Mouse (Mus musculus): ENCODE results near the gene Nudt22.

DNA sequence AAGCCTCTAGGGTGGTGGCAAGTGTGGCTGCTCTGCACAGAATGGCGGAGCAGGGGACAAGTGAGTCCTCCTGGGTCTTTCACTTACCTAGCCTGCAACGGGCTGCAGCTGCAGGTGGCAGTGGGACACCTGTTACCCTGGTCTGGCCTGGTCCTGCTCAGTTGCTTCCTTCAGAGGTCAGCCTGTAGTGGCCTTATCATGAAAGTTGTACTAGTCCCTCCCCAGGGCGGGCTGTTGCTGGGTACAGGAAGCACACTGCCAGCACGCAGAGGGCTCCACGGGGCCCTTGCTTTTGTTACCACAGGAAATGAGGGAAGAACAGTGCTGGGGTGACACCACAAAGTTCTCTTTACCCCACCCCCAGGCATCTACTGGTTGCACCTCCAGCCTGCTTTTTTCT lies 23.3 kb upstream of the Nudt22 start, which contains the start of gene Fermt3:
- no peak for TF ChIP-seq CTCF (IDR thresholded peaks at IDR 0.05; ENCODE audit: control insufficient read depth, insufficient read depth, insufficient read length)
- no peak for TF ChIP-seq FOSL1 (IDR thresholded peaks at IDR 0.05; ENCODE audit: insufficient read depth, low read length, poor library complexity, severe bottlenecking)
- no peak for TF ChIP-seq MYOD1 (IDR thresholded peaks at IDR 0.05; ENCODE audit: control insufficient read depth, insufficient read length, low read depth)
- TF ChIP-seq CEBPB (IDR thresholded peaks at IDR 0.05; ENCODE audit: low read depth): no peak
- TF ChIP-seq MAX (IDR thresholded peaks at IDR 0.05): no peak
- TF ChIP-seq USF1 (IDR thresholded peaks at IDR 0.05; ENCODE audit: low read depth): no peak

All from C2C12 (cell line).